8 mouse cellular contexts compared by ENCODE assay signal in the genomic region with DNA sequence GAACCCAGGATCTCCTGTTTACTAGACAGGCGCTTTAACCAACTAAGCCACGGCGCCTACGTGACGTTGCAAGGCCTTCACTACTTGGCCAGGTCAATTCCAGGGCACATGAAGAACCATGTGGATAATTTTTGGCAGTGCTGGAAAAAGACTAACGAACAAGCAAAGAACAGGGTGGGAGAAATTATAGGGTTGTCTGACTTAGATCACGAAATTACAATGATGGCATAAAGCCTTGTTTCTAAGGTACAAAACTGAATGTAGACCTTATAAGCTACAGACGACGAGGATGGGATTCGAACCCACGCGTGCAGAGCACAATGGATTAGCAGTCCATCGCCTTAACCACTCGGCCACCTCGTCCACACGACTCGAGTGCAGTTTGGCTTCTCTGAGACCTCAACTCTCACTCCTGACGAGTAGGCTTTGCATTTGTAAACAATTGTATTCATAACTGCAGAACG. TPM values are rescaled to one million over a fixed set of nuclear protein-coding genes. Genes with fewer than 3 reads are reported as not detected.
DNase-seq lines count a peak whose midpoint lies in the region; ATAC-seq lines count a peak whose summit lies in the region.

No protein-coding gene starts in this region.

- DNase-seq in CD4-positive helper T cell, adult 2 months (ENCODE audit: low read depth, low spot score): peak; percentile 93
- DNase-seq in brain, adult 2 months (ENCODE audit: low read depth, low spot score): peak; percentile 94
- DNase-seq in kidney, postnatal 25 days: peak; percentile 94 to 98
- DNase-seq in neural tube, embryonic 11.5 days (ENCODE audit: low spot score): peak; percentile 96

- peak overlapping the region; percentile 60 for H3K9ac ChIP-seq in heart, embryonic 15.5 days
- H3K9ac ChIP-seq in liver, embryonic 15.5 days: peak overlapping the region; percentile 74
- no peak overlapping the region; the same call in 1 of the 2 replicates for H3K9ac ChIP-seq in neural tube, embryonic 11.5 days (ENCODE audit: low read length)
- H3K9ac ChIP-seq in stomach, embryonic 16.5 days (ENCODE audit: low read length): peak overlapping the region; percentile 69

- ATAC-seq in erythroid progenitor cell, adult 5-6 weeks (replicated peaks; ENCODE audit: low FRiP score, poor library complexity, severe bottlenecking): peak; percentile 15
- ATAC-seq in heart, embryonic 15.5 days (replicated peaks; ENCODE audit: insufficient number of reproducible peaks, insufficient read depth, low FRiP score, low read depth): peak; percentile 47
- peak; percentile 61 for ATAC-seq in liver, embryonic 15.5 days (ENCODE audit: insufficient read depth)
- peak; percentile 59 for ATAC-seq in neural tube, embryonic 11.5 days (ENCODE audit: insufficient read depth, low FRiP score, low TSS enrichment)
- peak; percentile 70 for ATAC-seq in stomach, embryonic 16.5 days (ENCODE audit: insufficient read depth, low FRiP score)

- no peaks in the 10 kb centered on the region for H3K36me3 ChIP-seq in heart, embryonic 15.5 days
- no peaks in the 10 kb centered on the region for H3K36me3 ChIP-seq in liver, embryonic 15.5 days (replicated peaks)
- no peaks in the 10 kb centered on the region for H3K36me3 ChIP-seq in neural tube, embryonic 11.5 days (ENCODE audit: control insufficient read depth, insufficient read depth, low read length)
- no peaks in the 10 kb centered on the region for H3K36me3 ChIP-seq in stomach, embryonic 16.5 days (ENCODE audit: control insufficient read depth, insufficient read depth, low read length)

- no peaks in the 10 kb centered on the region for H3K9me3 ChIP-seq in heart, embryonic 15.5 days (replicated peaks)
- no peaks in the 10 kb centered on the region for H3K9me3 ChIP-seq in liver, embryonic 15.5 days (replicated peaks)
- H3K9me3 ChIP-seq in neural tube, embryonic 11.5 days (ENCODE audit: control insufficient read depth, low read length): no peaks in the 10 kb centered on the region
- H3K9me3 ChIP-seq in stomach, embryonic 16.5 days (replicated peaks; ENCODE audit: control insufficient read depth, low read length): no peaks in the 10 kb centered on the region

- H3K4me2 ChIP-seq in heart, embryonic 15.5 days: peak overlapping the region; percentile 90
- peak overlapping the region; percentile 99 for H3K4me2 ChIP-seq in liver, embryonic 15.5 days
- H3K4me2 ChIP-seq in neural tube, embryonic 11.5 days (ENCODE audit: low read depth): peak overlapping the region; percentile 77
- H3K4me2 ChIP-seq in stomach, embryonic 16.5 days (ENCODE audit: low read depth, low read length): peak overlapping the region; percentile 97

- H3K27me3 ChIP-seq in heart, embryonic 15.5 days: no peaks in the 10 kb centered on the region
- H3K27me3 ChIP-seq in liver, embryonic 15.5 days: no peaks in the 10 kb centered on the region
- no peaks in the 10 kb centered on the region for H3K27me3 ChIP-seq in neural tube, embryonic 11.5 days (ENCODE audit: control insufficient read depth, insufficient read depth, low read length)
- no peaks in the 10 kb centered on the region for H3K27me3 ChIP-seq in stomach, embryonic 16.5 days (ENCODE audit: control insufficient read depth, insufficient read depth, low read length)

- under 1% methylated on average over 19 of the region's 19 CpGs for WGBS in heart, embryonic 15.5 days
- WGBS in liver, embryonic 15.5 days (ENCODE audit: insufficient replicate concordance): under 1% methylated on average over 19 of the region's 19 CpGs
- under 1% methylated on average over 19 of the region's 19 CpGs for WGBS in neural tube, embryonic 11.5 days
- WGBS in stomach, embryonic 16.5 days: under 1% methylated on average over 19 of the region's 19 CpGs

- peaks cover 53% of the 10 kb centered on the region for H3K4me1 ChIP-seq in heart, embryonic 15.5 days (replicated peaks)
- H3K4me1 ChIP-seq in liver, embryonic 15.5 days (replicated peaks): peaks cover 72% of the 10 kb centered on the region
- peaks cover 35% of the 10 kb centered on the region for H3K4me1 ChIP-seq in neural tube, embryonic 11.5 days (ENCODE audit: control insufficient read depth, insufficient read depth, low read length)
- H3K4me1 ChIP-seq in stomach, embryonic 16.5 days (ENCODE audit: control insufficient read depth, insufficient read depth, low read length): peaks cover 38% of the 10 kb centered on the region

- H3K4me3 ChIP-seq in heart, embryonic 15.5 days: peak overlapping the region; percentile 61
- H3K4me3 ChIP-seq in liver, embryonic 15.5 days (replicated peaks): peak overlapping the region; percentile 67
- H3K4me3 ChIP-seq in neural tube, embryonic 11.5 days (ENCODE audit: low read depth, low read length): peak overlapping the region; percentile 76
- peak overlapping the region; percentile 87 for H3K4me3 ChIP-seq in stomach, embryonic 16.5 days (replicated peaks; ENCODE audit: low read length)

- H3K27ac ChIP-seq in heart, embryonic 15.5 days: peak overlapping the region; percentile 82
- peak overlapping the region; percentile 90 for H3K27ac ChIP-seq in liver, embryonic 15.5 days (replicated peaks)
- H3K27ac ChIP-seq in neural tube, embryonic 11.5 days (ENCODE audit: low read depth, low read length): no peak overlapping the region
- peak overlapping the region; percentile 87 for H3K27ac ChIP-seq in stomach, embryonic 16.5 days (ENCODE audit: low read length)

RNA-seq across cellular contexts. Expression of a gene that starts 3.3 kb away (rescaled TPM):
- total RNA-seq in erythroid progenitor cell, adult 5-6 weeks (2015; ENCODE audit: low replicate concordance): 2.9 and 4.7 TPM in 2 replicates
- 2.2 and 3.1 TPM in 2 replicates for total RNA-seq in erythroid progenitor cell, adult 5-6 weeks (2017; ENCODE audit: low replicate concordance)
- 10.5 and 11.7 TPM in 2 replicates for polyA plus RNA-seq in heart, embryonic 15.5 days (2015; fragmentation: Nextera tagmentation; extraction: Ambion mirVana)
- 4.3 and 5.3 TPM in 2 replicates for polyA plus RNA-seq in liver, embryonic 15.5 days (2015; fragmentation: Nextera tagmentation; extraction: Ambion mirVana)
- 10.5 and 11.4 TPM in 2 replicates for polyA plus RNA-seq in neural tube, embryonic 11.5 days (2014; fragmentation: Nextera tagmentation; extraction: Ambion mirVana)
- polyA plus RNA-seq in stomach, embryonic 16.5 days (2015; fragmentation: Nextera tagmentation; extraction: Ambion mirVana): 7.2 and 7.8 TPM in 2 replicates

RNA-seq across cellular contexts. Expression of a gene that starts 7.8 kb away (rescaled TPM):
- total RNA-seq in erythroid progenitor cell, adult 5-6 weeks (2015; ENCODE audit: low replicate concordance): 21.6 and 27.7 TPM in 2 replicates
- 12.5 and 12.6 TPM in 2 replicates for total RNA-seq in erythroid progenitor cell, adult 5-6 weeks (2017; ENCODE audit: low replicate concordance)
- 37.0 and 40.9 TPM in 2 replicates for polyA plus RNA-seq in heart, embryonic 15.5 days (2015; fragmentation: Nextera tagmentation; extraction: Ambion mirVana)
- 20.2 and 21.6 TPM in 2 replicates for polyA plus RNA-seq in liver, embryonic 15.5 days (2015; fragmentation: Nextera tagmentation; extraction: Ambion mirVana)
- 40.8 and 43.5 TPM in 2 replicates for polyA plus RNA-seq in neural tube, embryonic 11.5 days (2014; fragmentation: Nextera tagmentation; extraction: Ambion mirVana)
- polyA plus RNA-seq in stomach, embryonic 16.5 days (2015; fragmentation: Nextera tagmentation; extraction: Ambion mirVana): 58.2 and 62.1 TPM in 2 replicates

RNA-seq across cellular contexts. Expression of a gene that starts 17.3 kb away (rescaled TPM):
- total RNA-seq in erythroid progenitor cell, adult 5-6 weeks (2015; ENCODE audit: low replicate concordance): 328 and 403 TPM in 2 replicates
- total RNA-seq in erythroid progenitor cell, adult 5-6 weeks (2017; ENCODE audit: low replicate concordance): 422 and 478 TPM in 2 replicates
- 64.3 and 92.4 TPM in 2 replicates for polyA plus RNA-seq in heart, embryonic 15.5 days (2015; fragmentation: Nextera tagmentation; extraction: Ambion mirVana)
- 111 and 115 TPM in 2 replicates for polyA plus RNA-seq in liver, embryonic 15.5 days (2015; fragmentation: Nextera tagmentation; extraction: Ambion mirVana)
- 154 and 155 TPM in 2 replicates for polyA plus RNA-seq in neural tube, embryonic 11.5 days (2014; fragmentation: Nextera tagmentation; extraction: Ambion mirVana)
- 120 and 134 TPM in 2 replicates for polyA plus RNA-seq in stomach, embryonic 16.5 days (2015; fragmentation: Nextera tagmentation; extraction: Ambion mirVana)

RNA-seq across cellular contexts. Expression of a gene that starts 25.5 kb away (rescaled TPM):
- total RNA-seq in erythroid progenitor cell, adult 5-6 weeks (2015; ENCODE audit: low replicate concordance): 94.1 and 114 TPM in 2 replicates
- total RNA-seq in erythroid progenitor cell, adult 5-6 weeks (2017; ENCODE audit: low replicate concordance): 18.2 and 31.1 TPM in 2 replicates
- 82.2 and 96.4 TPM in 2 replicates for polyA plus RNA-seq in heart, embryonic 15.5 days (2015; fragmentation: Nextera tagmentation; extraction: Ambion mirVana)
- polyA plus RNA-seq in liver, embryonic 15.5 days (2015; fragmentation: Nextera tagmentation; extraction: Ambion mirVana): 14.9 and 19.6 TPM in 2 replicates
- polyA plus RNA-seq in neural tube, embryonic 11.5 days (2014; fragmentation: Nextera tagmentation; extraction: Ambion mirVana): 112 TPM in 2 replicates
- polyA plus RNA-seq in stomach, embryonic 16.5 days (2015; fragmentation: Nextera tagmentation; extraction: Ambion mirVana): 79.9 and 88.5 TPM in 2 replicates

RNA-seq across cellular contexts. Expression of a gene that starts 32.2 kb away (rescaled TPM):
- 3.4 and 3.6 TPM in 2 replicates for total RNA-seq in erythroid progenitor cell, adult 5-6 weeks (2015; ENCODE audit: low replicate concordance)
- 3.3 and 7.6 TPM in 2 replicates for total RNA-seq in erythroid progenitor cell, adult 5-6 weeks (2017; ENCODE audit: low replicate concordance)
- 16.1 and 25.2 TPM in 2 replicates for polyA plus RNA-seq in heart, embryonic 15.5 days (2015; fragmentation: Nextera tagmentation; extraction: Ambion mirVana)
- 6.4 and 7.6 TPM in 2 replicates for polyA plus RNA-seq in liver, embryonic 15.5 days (2015; fragmentation: Nextera tagmentation; extraction: Ambion mirVana)
- polyA plus RNA-seq in neural tube, embryonic 11.5 days (2014; fragmentation: Nextera tagmentation; extraction: Ambion mirVana): 10.7 and 10.9 TPM in 2 replicates
- polyA plus RNA-seq in stomach, embryonic 16.5 days (2015; fragmentation: Nextera tagmentation; extraction: Ambion mirVana): 21.8 and 22.3 TPM in 2 replicates

Comparison
In these comparisons a context has a peak if more than half of its experiments do, and no peak if none do; other contexts are left out.
1. ATAC-seq: peak in every context shown above with its lines; median percentile 70 in stomach, embryonic 16.5 days; 61 in liver, embryonic 15.5 days; 59 in neural tube, embryonic 11.5 days; 47 in heart, embryonic 15.5 days; 15 in erythroid progenitor cell, adult 5-6 weeks.